Mouse (Mus musculus) lung, postnatal 10 days (tissue): Measurements from ENCODE around the gene Olfr633.
A peak's percentile ranks its signal among the peaks of the same experiment; 100 is the strongest.
"Not testable (repeated sequence)": the region's sequence is repeated elsewhere in the genome, so short reads cannot be mapped to it uniquely, and the experiment has no call there.

Experiments
- DNase-seq: peaks from one replicate; pipeline ENCODE4 v3.0.0; 2021

Olfr633 gene

DNA sequence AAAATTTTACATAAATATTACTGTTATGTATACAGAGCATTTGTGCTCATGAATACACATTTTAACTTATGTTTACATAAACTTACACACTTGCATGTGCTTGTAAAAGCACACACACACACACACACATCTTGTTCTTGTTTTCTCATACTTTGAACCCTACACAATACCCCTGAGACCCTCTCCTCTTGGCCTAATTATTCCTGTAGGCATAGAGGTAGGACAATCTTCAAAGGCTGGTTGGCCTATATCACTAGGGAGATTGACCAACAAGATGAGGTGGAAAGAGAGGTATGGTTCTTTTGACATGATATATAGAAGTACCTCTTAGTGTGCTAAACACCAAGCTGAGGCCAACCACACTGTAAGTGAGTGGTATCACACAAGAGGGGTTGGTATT is at the start of gene Olfr633:
Gene Olfr633, plus strand, starts transcription at position 301 of the 400 bp plus-strand sequence.
- DNase-seq: no peak

DNA sequence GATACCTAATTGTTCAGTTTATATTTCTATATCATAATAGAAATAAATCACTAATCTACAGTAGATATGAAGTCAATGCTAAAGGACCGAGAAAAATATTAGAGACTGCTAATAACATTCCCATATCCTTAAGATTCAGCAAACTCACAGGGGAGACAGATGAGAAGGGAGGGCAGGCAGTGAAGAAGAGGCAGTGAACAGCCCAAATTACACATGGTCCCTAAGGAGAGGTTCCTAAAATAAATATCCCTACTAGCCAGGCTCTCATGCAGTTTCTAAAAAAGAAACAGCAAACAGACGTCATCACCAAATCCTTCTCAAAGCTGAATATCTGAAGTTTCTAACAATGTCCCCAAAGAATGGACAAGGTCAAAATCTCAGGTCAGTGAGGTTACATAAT is 41.0 kb upstream of the Olfr633 start, which contains the start of gene Olfr65:
Gene Olfr65, plus strand, starts transcription at position 301 of the 400 bp plus-strand sequence.
- no peak for DNase-seq

DNA sequence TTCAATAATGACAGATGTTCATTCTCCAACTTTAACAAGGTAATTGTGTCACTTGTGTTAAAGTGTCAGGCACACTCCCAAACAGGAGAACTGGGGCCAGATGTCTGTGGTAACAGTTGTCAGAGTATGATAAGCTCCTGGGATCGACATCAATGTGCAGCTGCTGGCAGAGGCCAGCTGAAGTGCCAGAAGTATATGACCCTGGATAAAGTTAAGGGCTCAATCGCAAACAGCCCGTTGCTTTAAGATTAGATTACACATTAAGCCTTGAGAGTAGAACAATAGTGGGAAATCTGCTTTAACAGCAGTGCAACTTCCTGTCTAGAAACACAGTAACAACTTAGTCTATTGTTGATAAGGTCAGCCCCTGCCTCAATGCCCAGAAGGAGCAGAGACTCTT is 34.2 kb upstream of the Olfr633 start:
- peak; percentile 5 for DNase-seq

DNA sequence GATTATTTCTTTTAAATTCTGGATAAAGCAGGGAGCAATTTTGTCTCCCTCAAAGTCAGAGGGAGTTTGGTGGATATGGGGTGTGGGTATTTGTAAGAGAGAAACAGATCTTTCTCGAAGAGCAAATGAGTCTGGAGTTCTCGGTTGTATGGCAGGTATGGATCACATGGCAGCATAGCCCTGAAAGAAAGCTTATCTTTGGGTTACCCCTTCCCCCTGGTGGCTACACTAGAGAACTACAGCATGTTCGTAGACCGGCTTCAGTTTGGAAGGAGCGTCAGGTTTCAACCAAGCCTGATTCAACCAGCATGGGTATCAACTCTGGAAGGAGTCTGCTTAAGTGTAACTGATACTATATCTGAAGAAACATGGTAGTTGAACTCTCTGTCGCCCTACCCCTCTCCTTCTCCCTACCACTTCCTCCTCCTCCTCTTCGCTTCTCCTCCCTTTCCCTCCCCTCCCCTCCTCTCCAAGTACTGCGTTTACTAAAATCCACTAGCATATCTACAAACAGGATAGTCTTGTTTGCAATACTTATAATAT is 31.2 kb upstream of the Olfr633 start:
- no peak for DNase-seq

DNA sequence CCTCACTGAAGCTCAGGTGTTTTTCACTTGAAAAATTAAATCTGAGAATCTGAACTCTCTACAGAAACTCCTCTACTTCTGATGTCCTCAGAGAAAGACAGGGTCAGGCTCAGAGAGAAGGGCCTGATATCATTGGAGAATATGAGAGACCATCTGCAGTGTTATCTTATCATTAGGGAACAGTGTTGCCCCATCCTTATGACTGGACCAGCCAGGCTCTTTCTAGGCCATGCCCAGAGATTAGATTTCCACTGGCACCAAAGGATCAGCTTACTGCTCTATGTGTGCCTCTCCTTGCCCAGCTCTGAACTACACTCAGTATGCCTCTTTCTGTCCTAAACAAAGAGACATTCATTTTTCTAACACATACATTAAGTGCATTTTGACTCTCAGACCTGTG is 28.9 kb upstream of the Olfr633 start:
- no peak for DNase-seq

- no peak for DNase-seq
Measured at GRCm38 (mm10) chr7:103928525-103928924, 15.7 kb upstream of the Olfr633 start, which contains the start of gene Olfr631. TSS of gene Olfr631 (plus strand) at chr7:103928825.

GRCm38 (mm10) chr7:103934264-103934663 is 10.0 kb upstream of the Olfr633 start, which contains the start of gene Olfr632:
TSS of gene Olfr632 (plus strand) at chr7:103934347.
- DNase-seq: no peak

DNA sequence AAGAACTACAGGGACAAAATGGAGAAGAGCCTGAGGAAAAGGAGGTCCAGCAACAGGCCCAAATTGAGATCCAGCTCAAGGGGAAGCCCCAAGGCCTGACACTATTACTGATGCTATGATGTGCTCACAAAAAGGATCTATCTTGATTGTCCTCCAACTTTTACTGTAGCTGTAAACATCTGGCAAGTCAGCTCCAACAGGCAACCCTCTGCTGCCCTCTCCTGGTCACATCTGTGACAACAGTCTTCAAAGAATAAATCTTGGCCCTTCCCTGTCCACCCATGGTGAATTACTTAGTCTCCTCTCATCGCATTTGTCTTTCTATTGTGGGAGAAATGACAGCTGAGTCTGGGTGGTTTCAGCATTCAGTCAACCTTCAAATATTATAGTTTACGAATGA is 1.5 kb upstream of the Olfr633 start:
- DNase-seq: peak; percentile 37

DNA sequence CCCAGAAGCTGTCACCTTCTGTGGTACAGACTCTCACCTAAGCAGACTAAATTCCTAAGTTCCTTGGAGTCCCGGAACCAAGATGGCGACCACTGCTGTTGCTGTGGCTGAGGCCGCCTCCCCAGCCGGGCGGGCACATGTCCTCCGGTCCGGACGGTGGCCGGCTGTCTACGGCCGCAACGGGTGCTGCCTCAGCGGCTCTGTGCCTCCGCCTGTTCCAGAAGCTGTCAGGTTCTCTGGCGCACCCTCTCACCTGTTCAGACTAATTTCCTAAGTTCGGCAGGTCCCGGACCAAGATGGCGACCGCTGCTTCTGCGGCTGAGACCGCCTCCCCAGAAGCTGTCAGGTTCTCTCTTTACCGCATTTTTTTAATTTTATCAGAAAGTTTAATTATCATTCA is 22.6 kb downstream of the Olfr633 start:
- not testable (repeated sequence) for DNase-seq

DNA sequence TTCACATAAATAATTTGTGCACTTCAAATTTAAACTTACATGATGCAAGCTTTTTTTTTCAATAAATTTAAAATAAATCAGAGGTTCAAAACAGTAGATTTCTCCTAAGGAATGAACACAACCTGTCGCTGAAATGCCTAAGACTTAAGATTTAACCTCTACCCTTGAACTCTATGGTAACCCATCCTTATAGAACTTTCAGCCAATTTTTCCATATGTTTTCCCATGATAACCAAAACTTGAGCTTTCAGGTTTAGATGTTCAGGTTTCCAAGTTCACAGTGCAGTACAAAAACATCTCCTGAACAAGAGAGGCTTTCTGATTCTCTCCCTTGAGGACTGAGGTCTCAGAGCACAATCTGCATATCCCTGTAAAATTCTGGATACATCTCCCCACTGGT is 26.6 kb downstream of the Olfr633 start, which contains the start of gene Olfr635:
Gene Olfr635, plus strand, starts transcription at position 301 of the 400 bp plus-strand sequence.
- no peak for DNase-seq

GRCm38 (mm10) chr7:103971782-103972181 is 27.5 kb downstream of the Olfr633 start:
- DNase-seq: no peak

DNA sequence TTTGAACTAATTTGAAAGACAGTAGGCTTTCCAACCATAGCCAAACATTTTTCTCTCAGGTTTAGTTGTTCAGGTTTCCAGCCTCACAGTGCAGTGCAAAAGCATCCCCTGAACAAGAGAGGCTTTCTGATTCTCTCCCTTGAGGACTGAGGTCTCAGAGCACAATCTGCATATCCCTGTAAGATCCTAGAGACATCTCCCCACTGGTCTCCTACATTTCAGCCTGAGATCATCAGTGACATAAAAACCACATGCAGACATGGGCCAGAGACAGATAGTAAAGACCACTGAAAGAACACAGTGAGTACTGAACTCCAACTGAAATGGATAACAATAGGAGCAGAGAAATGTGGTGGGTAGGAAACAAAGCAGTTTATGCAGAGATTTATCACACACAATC is 54.2 kb downstream of the Olfr633 start, which contains the start of gene Olfr638:
Gene Olfr638, plus strand, starts transcription at position 301 of the 400 bp plus-strand sequence.
- no peak for DNase-seq
